11 mouse cellular contexts compared by ENCODE assay signal in the genomic region with DNA sequence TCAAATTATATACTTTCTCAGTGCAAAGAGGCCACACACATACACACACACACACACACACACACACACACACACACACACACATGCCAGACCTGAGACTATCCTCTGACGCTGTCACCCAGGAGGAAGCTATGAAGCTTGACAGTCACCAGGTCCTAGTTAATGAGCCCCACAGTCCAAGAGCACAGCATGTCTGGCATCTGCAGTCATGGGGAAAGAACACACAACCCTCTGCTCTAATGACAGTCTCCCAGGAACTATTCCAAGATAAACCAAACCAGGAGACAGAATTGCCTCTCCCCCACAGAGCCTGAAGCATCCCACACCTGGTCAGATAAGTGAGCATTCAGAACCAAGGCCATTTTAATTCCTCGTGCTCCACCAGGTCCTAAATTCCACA.
DNase-seq lines count a peak whose midpoint lies in the region; ATAC-seq lines count a peak whose summit lies in the region.
"Had no signal": no experiment of that assay in that cellular context is flagged by ENCODE, and none has a peak within 500 bp of the region (broad histone marks: within the 10 kb centered on the region; RNA-seq: fewer than 3 reads in every experiment).

No protein-coding gene starts in this region.

- H3K27me3 ChIP-seq in midbrain, embryonic 15.5 days (replicated peaks), result no peaks in the 10 kb centered on the region
- no peaks in the 10 kb centered on the region for H3K27me3 ChIP-seq in midbrain, embryonic 14.5 days (ENCODE audit: control insufficient read depth, insufficient read depth, low read length)
- H3K27me3 ChIP-seq: liver, embryonic 13.5 days; megakaryocyte, embryonic 14.5 days; stomach, embryonic 15.5 days had no signal

- H3K36me3 ChIP-seq in midbrain, embryonic 15.5 days (replicated peaks), result no peaks in the 10 kb centered on the region
- H3K36me3 ChIP-seq in midbrain, embryonic 14.5 days (ENCODE audit: control insufficient read depth, insufficient read depth, low read length), result no peaks in the 10 kb centered on the region
- H3K36me3 ChIP-seq: liver, embryonic 13.5 days; stomach, embryonic 15.5 days had no signal

- 62% methylated on average over 2 of the region's 2 CpGs for WGBS in midbrain, embryonic 15.5 days
- 63% methylated on average over 2 of the region's 2 CpGs for WGBS in midbrain, embryonic 14.5 days

- no peaks in the 10 kb centered on the region for H3K9me3 ChIP-seq in midbrain, embryonic 15.5 days
- H3K9me3 ChIP-seq in midbrain, embryonic 14.5 days (ENCODE audit: control insufficient read depth, low read length), result no peaks in the 10 kb centered on the region
- H3K9me3 ChIP-seq: liver, embryonic 13.5 days; megakaryocyte, embryonic 14.5 days; stomach, embryonic 15.5 days had no signal

- no peaks in the 10 kb centered on the region for H3K4me1 ChIP-seq in midbrain, embryonic 15.5 days
- H3K4me1 ChIP-seq in midbrain, embryonic 14.5 days (ENCODE audit: control insufficient read depth, insufficient read depth, low read length), result no peaks in the 10 kb centered on the region
- H3K4me1 ChIP-seq: liver, embryonic 13.5 days; stomach, embryonic 15.5 days had no signal

- H3K4me2 ChIP-seq in midbrain, embryonic 15.5 days, result no peak overlapping the region
- no peak overlapping the region for H3K4me2 ChIP-seq in midbrain, embryonic 14.5 days (ENCODE audit: low read length)
- H3K4me2 ChIP-seq: liver, embryonic 13.5 days; stomach, embryonic 15.5 days had no signal

- no peak overlapping the region for H3K27ac ChIP-seq in midbrain, embryonic 15.5 days
- no peak overlapping the region for H3K27ac ChIP-seq in midbrain, embryonic 14.5 days (replicated peaks; ENCODE audit: low read depth, low read length)
- H3K27ac ChIP-seq: liver, embryonic 13.5 days; stomach, embryonic 15.5 days had no signal

- DNase-seq in heart, adult 11 months, result peak; percentile 89
- no peak for DNase-seq in heart, adult 9 months (ENCODE audit: low spot score in 2 of 2)
- no peak for DNase-seq in midbrain, embryonic 14.5 days
- peak; percentile 86 for DNase-seq in fat pad, adult 2 months (ENCODE audit: extremely low read depth, low read depth, low spot score)
- DNase-seq in kidney, postnatal 4 days, result peak; percentile 18 to 43
- no peak for DNase-seq in thymus, postnatal 4 days
- DNase-seq in urinary bladder, adult 2 months (ENCODE audit: low spot score), result no peak
- DNase-seq: liver, embryonic 13.5 days had no signal

- peak; percentile 63; the same call in 1 of the 2 replicates for ATAC-seq in midbrain, embryonic 15.5 days (replicated peaks)
- no peak for ATAC-seq in midbrain, embryonic 14.5 days (ENCODE audit: low FRiP score, low TSS enrichment)

- H3K9ac ChIP-seq in midbrain, embryonic 15.5 days, result no peak overlapping the region
- no peak overlapping the region for H3K9ac ChIP-seq in midbrain, embryonic 14.5 days (replicated peaks; ENCODE audit: low read length)
- H3K9ac ChIP-seq: liver, embryonic 13.5 days; stomach, embryonic 15.5 days had no signal

- H3K4me3 ChIP-seq in midbrain, embryonic 15.5 days, result no peak overlapping the region
- no peak overlapping the region for H3K4me3 ChIP-seq in midbrain, embryonic 14.5 days (replicated peaks; ENCODE audit: low read depth, low read length)
- H3K4me3 ChIP-seq: liver, embryonic 13.5 days; megakaryocyte, embryonic 14.5 days; stomach, embryonic 15.5 days had no signal

Comparison
In these comparisons a context has a peak if more than half of its experiments do, and no peak if none do; other contexts are left out.
1. DNase-seq: peak in heart, adult 11 months (single experiment), fat pad, adult 2 months (single experiment) and kidney, postnatal 4 days (2 of 2); none in heart, adult 9 months (0 of 2), midbrain, embryonic 14.5 days (single experiment), thymus, postnatal 4 days (single experiment) and urinary bladder, adult 2 months (single experiment).